ENCODE assay signal across 9 mouse cellular contexts in the genomic region with DNA sequence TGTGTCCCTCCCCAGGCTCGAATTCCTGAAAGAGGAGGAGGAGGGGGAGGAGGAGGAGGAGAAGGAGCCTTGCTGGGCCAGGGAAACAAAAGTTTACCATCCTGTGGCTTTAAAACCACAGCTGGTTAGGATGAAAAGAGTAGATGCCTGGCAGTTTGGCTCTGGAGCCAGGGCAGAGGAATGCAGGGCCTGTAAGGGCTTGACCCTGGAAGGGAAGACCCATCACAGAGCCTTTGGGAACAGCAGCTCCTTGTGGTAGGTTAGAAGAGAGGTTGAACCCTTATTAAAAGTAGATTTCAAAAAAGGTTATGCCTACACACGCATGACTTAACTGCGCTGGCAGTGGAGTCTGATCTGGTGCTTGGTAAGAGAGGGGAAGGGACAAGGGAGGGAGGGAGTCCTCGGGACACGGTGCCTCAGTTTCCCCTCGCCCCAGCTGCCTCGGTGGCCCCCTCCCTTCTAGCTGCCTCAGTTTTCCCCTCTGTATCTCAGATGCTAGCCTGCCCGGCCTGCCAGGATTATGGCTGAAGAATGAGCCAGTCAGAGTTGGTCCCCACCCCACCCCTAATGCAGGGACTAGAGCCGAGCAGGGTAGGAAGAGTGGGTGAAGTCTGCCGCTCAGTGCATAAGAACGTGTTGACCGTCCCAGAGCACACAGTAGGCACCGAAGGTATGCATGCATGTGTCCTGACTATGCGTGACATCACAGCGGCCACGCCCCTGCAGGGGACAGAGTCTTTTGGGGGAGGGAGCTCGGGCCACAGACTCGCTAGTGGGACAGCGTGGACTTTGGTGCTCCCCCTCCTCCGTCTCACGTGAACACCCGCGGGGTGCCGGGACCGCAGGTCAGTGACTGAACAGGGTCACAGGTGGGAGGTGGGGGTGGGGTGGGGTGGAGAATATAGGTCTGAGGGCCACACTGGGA. TPM values are rescaled to one million over a fixed set of nuclear protein-coding genes. Genes with fewer than 3 reads are reported as not detected.
DNase-seq lines count a peak whose midpoint lies in the region.
"Had no signal": no experiment of that assay in that cellular context is flagged by ENCODE, and none has a peak within 500 bp of the region (broad histone marks: within the 10 kb centered on the region; RNA-seq: fewer than 3 reads in every experiment).

A gene (plus strand): TSS at position 314 of the 925 bp plus-strand sequence.

- H3K27me3 ChIP-seq in midbrain, embryonic 10.5 days (ENCODE audit: low read depth, poor library complexity, severe bottlenecking) = peaks cover 24% of the 10 kb centered on the region
- H3K27me3 ChIP-seq: CH12.LX had no signal

- peak within 1 kb of the TSS; percentile 50 for H3K4me3 ChIP-seq in midbrain, embryonic 10.5 days

- no peak within 1 kb of the TSS for H3K27ac ChIP-seq in midbrain, embryonic 10.5 days (replicated peaks)

- 5% methylated on average over 25 of the region's 25 CpGs for WGBS in midbrain, embryonic 10.5 days

- peaks cover 29% of the 10 kb centered on the region for H3K36me3 ChIP-seq in midbrain, embryonic 10.5 days

- DNase-seq in cerebellum, adult 9-10 months = peak; percentile 51
- no peak for DNase-seq in cerebellum, postnatal 36 days
- DNase-seq in urinary bladder, adult 2 months (ENCODE audit: low spot score) = peak; percentile 21
- DNase-seq in urinary bladder, postnatal 10 days (ENCODE audit: low spot score) = no peak
- DNase-seq in kidney, adult 18-20 months = peak; percentile 45
- DNase-seq in midbrain, embryonic 10.5 days (ENCODE audit: low spot score) = no peak
- no peak for DNase-seq in urinary bladder, postnatal 25 days (ENCODE audit: low spot score)
- DNase-seq in layer of hippocampus, adult 9-10 months (ENCODE audit: low spot score) = no peak

- no peaks in the 10 kb centered on the region; the same call in 1 of the 2 replicates for H3K9me3 ChIP-seq in midbrain, embryonic 10.5 days (replicated peaks)

- H3K4me1 ChIP-seq in midbrain, embryonic 10.5 days = peaks cover 38% of the 10 kb centered on the region

RNA-seq across cellular contexts. Expression of the gene that starts here (rescaled TPM):
- polyA plus RNA-seq in urinary bladder, adult 2 months (2012; rRNA removed) = 0.09 and 0.10 TPM in 2 replicates
- 1.1 and 1.8 TPM in 2 replicates for polyA plus RNA-seq in midbrain, embryonic 10.5 days (2016; fragmentation: Nextera tagmentation; extraction: Ambion mirVana)

Comparison
In these comparisons a context has a peak if more than half of its experiments do, and no peak if none do; other contexts are left out.
1. DNase-seq: peak in cerebellum, adult 9-10 months (single experiment) and kidney, adult 18-20 months (single experiment); none in cerebellum, postnatal 36 days (0 of 2), urinary bladder, postnatal 10 days (single experiment), midbrain, embryonic 10.5 days (single experiment), urinary bladder, postnatal 25 days (single experiment) and layer of hippocampus, adult 9-10 months (single experiment).
2. Peak in DNase-seq in urinary bladder, adult 2 months; RNA of the gene not detected or under 1 TPM.